Mouse (Mus musculus): ENCODE data around the gene Methig1. TPM values are rescaled to one million over a fixed set of nuclear protein-coding genes. Genes with fewer than 3 reads are reported as not detected.

Methig1 gene
- polyA plus RNA-seq, 1 experiment from 2014 or later = not detected

DNA sequence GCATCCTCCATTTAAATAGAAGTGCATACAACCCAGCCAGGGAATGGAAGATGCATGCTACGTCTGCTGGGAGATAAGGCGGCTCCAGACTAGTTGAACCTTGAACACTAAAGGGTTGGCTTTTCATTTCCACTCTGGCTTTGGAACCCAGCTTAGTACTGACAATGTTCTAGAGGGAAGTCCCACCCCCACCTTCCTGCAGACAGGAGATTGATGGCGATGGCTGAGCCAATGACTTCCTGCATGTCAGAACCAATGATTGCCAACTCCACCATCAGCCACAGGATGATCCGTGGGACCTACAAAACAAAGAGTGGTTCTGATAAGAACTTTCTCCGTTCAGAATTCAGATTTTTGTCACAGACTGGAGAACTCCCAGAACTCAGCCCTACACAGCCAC, 53.1 kb downstream of the Methig1 start:
- no peak overlapping the region for H3K9ac ChIP-seq
- 93% methylated on average over 5 of the region's 5 CpGs for WGBS
- H3K4me2 ChIP-seq = no peak overlapping the region
- H3K4me3 ChIP-seq = no peak overlapping the region
- H3K36me3 ChIP-seq (ENCODE audit: poor library complexity, severe bottlenecking) = peaks cover 90% of the 10 kb centered on the region
- H3K9me3 ChIP-seq (replicated peaks) = no peaks in the 10 kb centered on the region
- no peak for ATAC-seq
- no peak overlapping the region for H3K27ac ChIP-seq
- H3K4me1 ChIP-seq = no peaks in the 10 kb centered on the region
- H3K27me3 ChIP-seq = no peaks in the 10 kb centered on the region

- Histone ChIP-seq H3K36me3 (ENCODE audit: poor library complexity, severe bottlenecking) (peaks cover 46% of the 10 kb centered on the region), H3K9me3 (replicated peaks) (no peaks in the 10 kb centered on the region), H3K27me3 (no peaks in the 10 kb centered on the region), H3K4me1 (no peaks in the 10 kb centered on the region), H3K4me2 (no peak overlapping the region), H3K27ac (no peak overlapping the region), H3K9ac (no peak overlapping the region), H3K4me3 (no peak overlapping the region)
- 69% methylated on average over 14 of the region's 14 CpGs for whole genome bisulfite sequencing
- ATAC-seq = no peak
Measured at GRCm38 (mm10) chr15:100410918-100411672, 58.1 kb downstream of the Methig1 start.

- no peaks in the 10 kb centered on the region for H3K27me3 ChIP-seq
- WGBS = 89% methylated on average over 5 of the region's 5 CpGs
Measured at GRCm38 (mm10) chr15:100411731-100412130, 58.8 kb downstream of the Methig1 start.

GRCm38 (mm10) chr15:100413306-100413705, 60.4 kb downstream of the Methig1 start:
- Histone ChIP-seq H3K9ac (no peak overlapping the region), H3K4me3 (no peak overlapping the region), H3K9me3 (replicated peaks) (no peaks in the 10 kb centered on the region), H3K4me2 (no peak overlapping the region), H3K27ac (no peak overlapping the region), H3K36me3 (ENCODE audit: poor library complexity, severe bottlenecking) (peaks cover 30% of the 10 kb centered on the region), H3K27me3 (no peaks in the 10 kb centered on the region), H3K4me1 (no peaks in the 10 kb centered on the region)
- WGBS = 85% methylated on average over 4 of the region's 5 CpGs
- ATAC-seq = no peak

More at GRCm38 (mm10) chr15:100411731-100412130, 58.8 kb downstream of the Methig1 start:
- Histone ChIP-seq H3K36me3 (ENCODE audit: poor library complexity, severe bottlenecking) (peaks cover 43% of the 10 kb centered on the region), H3K4me3 (no peak overlapping the region), H3K9me3 (replicated peaks) (no peaks in the 10 kb centered on the region), H3K9ac (no peak overlapping the region), H3K27ac (no peak overlapping the region), H3K4me1 (no peaks in the 10 kb centered on the region), H3K4me2 (no peak overlapping the region)
- ATAC-seq = no peak

DNA sequence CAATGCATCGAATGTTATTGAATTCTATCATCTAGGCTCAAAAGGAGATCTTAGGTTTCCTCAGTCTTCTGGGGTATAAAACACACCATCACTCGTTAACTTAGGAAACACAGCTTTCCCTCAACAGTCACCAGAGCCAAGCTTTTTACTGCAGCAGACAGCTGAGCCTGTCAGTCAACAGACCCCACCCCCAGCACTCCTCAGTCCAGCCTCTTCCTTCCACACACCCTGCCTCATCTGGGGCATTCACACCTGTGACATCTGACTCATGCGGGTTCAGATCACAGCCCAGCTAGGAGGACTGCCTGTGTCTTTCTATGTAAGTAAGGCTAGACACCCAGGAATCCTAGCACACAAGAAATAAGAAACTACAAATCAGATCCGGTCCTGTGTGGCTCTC, 61.1 kb downstream of the Methig1 start:
- no peak overlapping the region for H3K27ac ChIP-seq
- WGBS = 68% methylated on average over 4 of the region's 4 CpGs
- H3K4me1 ChIP-seq = 0 out of 2 replicates have a peak, but pooled peaks cover under 1% of the 10 kb centered on the region
- H3K27me3 ChIP-seq = no peaks in the 10 kb centered on the region
- peaks cover 23% of the 10 kb centered on the region for H3K36me3 ChIP-seq (ENCODE audit: poor library complexity, severe bottlenecking)
- H3K4me3 ChIP-seq = no peak overlapping the region
- H3K9me3 ChIP-seq (replicated peaks) = no peaks in the 10 kb centered on the region
- no peak overlapping the region for H3K9ac ChIP-seq
- no peak overlapping the region for H3K4me2 ChIP-seq
- no peak for ATAC-seq

GRCm38 (mm10) chr15:100414942-100415341, 62.0 kb downstream of the Methig1 start:
- Histone ChIP-seq H3K4me3 (no peak overlapping the region), H3K27me3 (no peaks in the 10 kb centered on the region), H3K9me3 (replicated peaks) (no peaks in the 10 kb centered on the region), H3K9ac (no peak overlapping the region), H3K4me1 (peaks cover 10% of the 10 kb centered on the region), H3K36me3 (ENCODE audit: poor library complexity, severe bottlenecking) (peaks cover 14% of the 10 kb centered on the region), H3K27ac (no peak overlapping the region), H3K4me2 (no peak overlapping the region)
- WGBS = 95% methylated on average over 13 of the region's 13 CpGs
- ATAC-seq = no peak

- no peaks in the 10 kb centered on the region for H3K27me3 ChIP-seq
- no peaks in the 10 kb centered on the region for H3K9me3 ChIP-seq (replicated peaks)
- H3K36me3 ChIP-seq (ENCODE audit: poor library complexity, severe bottlenecking) = peaks cover 7% of the 10 kb centered on the region
- no peak overlapping the region for H3K4me2 ChIP-seq
- no peak overlapping the region for H3K27ac ChIP-seq
- no peak overlapping the region for H3K4me3 ChIP-seq
- no peak overlapping the region for H3K9ac ChIP-seq
- WGBS = 84% methylated on average over 8 of the region's 8 CpGs
- ATAC-seq = no peak
- peaks cover 17% of the 10 kb centered on the region for H3K4me1 ChIP-seq
Measured at GRCm38 (mm10) chr15:100415684-100416083, 62.7 kb downstream of the Methig1 start.

DNA sequence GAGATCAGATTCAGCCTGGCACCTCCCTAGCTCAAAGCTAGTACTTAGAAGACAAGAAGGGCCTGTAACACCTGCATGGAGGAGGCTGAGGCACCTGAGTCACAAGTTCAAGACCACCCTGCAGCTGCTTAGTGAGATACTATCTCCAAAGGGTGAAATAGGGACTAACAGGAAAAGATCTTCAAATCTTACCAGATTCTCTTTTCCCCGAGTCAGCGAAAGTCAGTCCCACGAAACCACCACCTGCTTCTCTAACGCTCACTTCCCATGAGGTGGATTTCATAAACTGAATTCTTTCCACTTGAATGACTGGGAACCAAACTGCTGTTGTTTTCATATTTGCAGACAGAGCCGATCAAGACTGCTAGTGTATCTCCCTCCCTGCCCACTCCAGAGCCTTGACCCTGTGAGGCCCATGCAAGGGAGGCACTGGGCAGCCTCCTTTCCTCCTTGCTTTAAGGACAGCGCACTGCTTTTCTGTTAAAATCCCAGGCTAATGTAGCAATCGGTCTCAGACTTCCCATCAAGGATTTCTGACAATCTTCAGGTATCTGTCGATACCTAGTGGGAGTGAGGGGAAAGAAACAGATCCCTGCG, 65.0 kb downstream of the Methig1 start:
- peaks cover 33% of the 10 kb centered on the region for H3K4me1 ChIP-seq
- ATAC-seq = no peak

GRCm38 (mm10) chr15:100419311-100419710, 66.4 kb downstream of the Methig1 start:
- Histone ChIP-seq H3K9me3 (replicated peaks) (no peaks in the 10 kb centered on the region), H3K4me1 (peaks cover 43% of the 10 kb centered on the region), H3K9ac (peak overlapping the region; percentile 39; the same call in 1 of the 2 replicates), H3K4me2 (no peak overlapping the region), H3K4me3 (no peak overlapping the region), H3K36me3 (ENCODE audit: poor library complexity, severe bottlenecking) (no peaks in the 10 kb centered on the region), H3K27me3 (peaks cover 10% of the 10 kb centered on the region), H3K27ac (no peak overlapping the region)
- 76% methylated on average over 8 of the region's 8 CpGs for WGBS
- no peak for ATAC-seq

More for the DNA sequence above, 65.0 kb downstream of the Methig1 start:
- Histone ChIP-seq H3K36me3 (ENCODE audit: poor library complexity, severe bottlenecking) (no peaks in the 10 kb centered on the region), H3K27ac (no peak overlapping the region), H3K9me3 (replicated peaks) (no peaks in the 10 kb centered on the region), H3K4me2 (no peak overlapping the region), H3K9ac (no peak overlapping the region), H3K27me3 (no peaks in the 10 kb centered on the region), H3K4me3 (no peak overlapping the region)
- WGBS = 84% methylated on average over 9 of the region's 9 CpGs

DNA sequence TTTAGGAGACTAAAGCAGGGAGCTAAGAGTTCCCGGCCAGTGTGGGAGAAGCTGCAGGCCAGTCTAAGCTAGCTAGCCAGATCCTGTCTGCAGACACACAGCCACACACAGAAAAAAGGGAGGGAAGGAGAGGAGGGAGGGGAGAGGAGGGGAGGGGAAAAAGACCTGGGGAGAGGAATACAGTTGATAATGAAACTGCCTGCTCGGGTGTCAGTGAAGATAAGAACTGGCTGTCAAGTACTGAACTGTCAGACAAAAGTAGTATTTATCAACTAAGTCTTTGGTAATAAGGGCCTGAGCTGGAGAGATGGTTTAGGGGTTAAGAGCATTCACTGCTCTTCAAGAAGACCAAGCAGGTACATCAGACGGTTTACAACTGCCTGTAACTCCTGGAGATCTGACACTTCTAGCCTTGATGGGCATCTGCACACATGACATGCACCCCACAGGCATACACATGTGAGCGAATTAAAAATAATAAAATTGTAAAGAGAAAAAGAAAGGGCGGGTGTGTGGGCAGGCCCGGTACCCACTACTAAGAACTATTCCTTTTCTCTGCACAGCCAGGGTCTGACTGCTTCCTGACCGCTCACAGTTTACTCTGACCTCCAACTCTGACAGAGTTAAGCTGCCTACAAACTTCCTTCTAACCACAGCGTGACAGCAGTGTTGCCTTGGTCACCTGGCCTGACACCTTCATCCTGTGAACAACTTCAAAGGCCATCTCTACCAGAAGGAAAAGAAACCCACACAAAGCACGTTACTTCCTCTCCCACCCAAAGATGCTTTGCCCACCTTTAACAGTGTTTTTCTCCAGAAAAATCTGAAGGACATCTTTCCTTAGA, 67.2 kb downstream of the Methig1 start:
- H3K36me3 ChIP-seq (ENCODE audit: poor library complexity, severe bottlenecking) = no peaks in the 10 kb centered on the region
- WGBS = 67% methylated on average over 9 of the region's 9 CpGs
- peaks cover 45% of the 10 kb centered on the region for H3K4me1 ChIP-seq
- H3K27ac ChIP-seq = no peak overlapping the region
- H3K9me3 ChIP-seq (replicated peaks) = no peaks in the 10 kb centered on the region
- H3K4me3 ChIP-seq = no peak overlapping the region
- peak overlapping the region; percentile 35; the same call in 1 of the 2 replicates for H3K9ac ChIP-seq
- peaks cover 18% of the 10 kb centered on the region for H3K27me3 ChIP-seq
- ATAC-seq = no peak
- H3K4me2 ChIP-seq = no peak overlapping the region

GRCm38 (mm10) chr15:100421059-100421757, 68.3 kb downstream of the Methig1 start:
- Histone ChIP-seq H3K4me1 (peaks cover 45% of the 10 kb centered on the region), H3K4me2 (peak overlapping the region; percentile 88), H3K27me3 (peaks cover 29% of the 10 kb centered on the region), H3K9me3 (replicated peaks) (0 out of 2 replicates have a peak, but pooled peaks cover 3% of the 10 kb centered on the region), H3K4me3 (peak overlapping the region; percentile 96), H3K9ac (peak overlapping the region; percentile 96; the same call in 1 of the 2 replicates), H3K27ac (no peak overlapping the region), H3K36me3 (ENCODE audit: poor library complexity, severe bottlenecking) (no peaks in the 10 kb centered on the region)
- 51% methylated on average over 8 of the region's 8 CpGs for WGBS
- no peak for ATAC-seq
